Mouse (Mus musculus) MEL (cell line): ENCODE data around the gene Dlk1. TPM values are rescaled to one million over a fixed set of nuclear protein-coding genes. Genes with fewer than 3 reads are reported as not detected.

Experiments used
- DNase-seq: peaks from one replicate; pipeline ENCODE4 v3.0.0; 2011; ENCODE audit warnings: low read depth, low spot score
- H3K27ac ChIP-seq: 2 replicates; pipeline ENCODE4 v1.5.1; 2012; ENCODE audit warnings: low read depth, mild to moderate bottlenecking, control low read depth, low read length, moderate library complexity; ENCODE audit not compliant: control insufficient read depth
- H3K27me3 ChIP-seq, 2 experiments: fragments of 150-350 bp in 1 of 2; sonication (generic) in 1 of 2; 2 replicates each; pipeline ENCODE4 v1.6.1; 2012; ENCODE audit warnings: low read length in 2 of 2, mild to moderate bottlenecking in 2 of 2, improper control_type of control experiment in 1 of 2, moderate library complexity in 1 of 2; ENCODE audit not compliant: insufficient read depth in 2 of 2, control insufficient read depth in 1 of 2
- H3K36me3 ChIP-seq, 2 experiments: 2 replicates each; pipeline ENCODE4 v1.6.1; 2012 to 2014; ENCODE audit warnings: low read length in 2 of 2, improper control_type of control experiment in 1 of 2, inconsistent platforms in 1 of 2, mild to moderate bottlenecking in 1 of 2; ENCODE audit not compliant: insufficient read depth in 2 of 2, control insufficient read depth in 1 of 2
- H3K4me1 ChIP-seq, 2 experiments: fragments of 150-350 bp in 1 of 2; sonication (generic) in 1 of 2; 2 replicates each; pipeline ENCODE4 v1.6.1; 2012; ENCODE audit warnings: low read length in 2 of 2, improper control_type of control experiment in 1 of 2, mild to moderate bottlenecking in 1 of 2; ENCODE audit not compliant: insufficient read depth in 2 of 2, control insufficient read depth in 1 of 2
- H3K4me3 ChIP-seq, 2 experiments: fragments of 150-350 bp in 1 of 2; sonication (generic) in 1 of 2; 2 replicates each; pipeline ENCODE4 v1.5.1; 2012; ENCODE audit warnings: low read depth in 2 of 2, low read length in 2 of 2, mild to moderate bottlenecking in 2 of 2, moderate library complexity in 2 of 2, control low read depth in 1 of 2, improper control_type of control experiment in 1 of 2; ENCODE audit not compliant: control insufficient read depth in 1 of 2, insufficient read depth in 1 of 2
- H3K79me2 ChIP-seq: 2 replicates; pipeline ENCODE4 v1.6.1; 2012; ENCODE audit warnings: mild to moderate bottlenecking, low read length, moderate library complexity; ENCODE audit not compliant: control insufficient read depth, poor library complexity, insufficient read depth
- H3K9ac ChIP-seq: 2 replicates; pipeline ENCODE4 v1.6.1; 2012; ENCODE audit warnings: low read depth, mild to moderate bottlenecking, control low read depth, low read length, moderate library complexity; ENCODE audit not compliant: control insufficient read depth, poor library complexity, severe bottlenecking
- H3K9me3 ChIP-seq: fragments of 150-350 bp; sonication (generic); replicated peaks from 2 replicates; pipeline ENCODE4 v1.6.1; 2012; ENCODE audit warnings: mild to moderate bottlenecking, low read length, improper control_type of control experiment, moderate library complexity; ENCODE audit not compliant: insufficient read depth
- CHD1 ChIP-seq: IDR thresholded peaks from 2 replicates; pipeline ENCODE4 v1.6.1; 2012; ENCODE audit warnings: low read depth, mild to moderate bottlenecking, inconsistent platforms, low read length, improper control_type of control experiment
- CHD2 ChIP-seq: IDR thresholded peaks from 2 replicates; pipeline ENCODE4 v1.6.1; 2011; ENCODE audit warnings: low read length, improper control_type of control experiment
- E2F4 ChIP-seq: IDR thresholded peaks from 2 replicates; pipeline ENCODE4 v1.6.1; 2011; ENCODE audit warnings: low read depth, low read length, improper control_type of control experiment, borderline replicate concordance
- ELF1 ChIP-seq: IDR thresholded peaks from 2 replicates; pipeline ENCODE4 v1.6.1; 2014; ENCODE audit warnings: low read depth, mild to moderate bottlenecking, inconsistent platforms, low read length, improper control_type of control experiment, moderate library complexity
- EP300 ChIP-seq, 2 experiments: IDR thresholded peaks; 2 replicates each; pipeline ENCODE4 v1.6.1; 2011; ENCODE audit warnings: improper control_type of control experiment in 2 of 2, low read length in 2 of 2, low read depth in 1 of 2, mild to moderate bottlenecking in 1 of 2
- GABPA ChIP-seq: IDR thresholded peaks from 2 replicates; pipeline ENCODE4 v1.6.1; 2012; ENCODE audit warnings: low read depth, mild to moderate bottlenecking, inconsistent platforms, low read length, improper control_type of control experiment, moderate library complexity
- GATA1 ChIP-seq: IDR thresholded peaks from 2 replicates; pipeline ENCODE4 v1.6.1; 2011; ENCODE audit warnings: low read depth, low read length, improper control_type of control experiment
- JUND ChIP-seq: IDR thresholded peaks from 2 replicates; pipeline ENCODE4 v1.6.1; 2011; ENCODE audit warnings: low read depth, mild to moderate bottlenecking, improper control_type of control experiment, low read length
- MAZ ChIP-seq: IDR thresholded peaks from 2 replicates; pipeline ENCODE4 v1.6.1; 2012; ENCODE audit warnings: low read depth, mild to moderate bottlenecking, inconsistent platforms, low read length, improper control_type of control experiment
- MEF2A ChIP-seq: IDR thresholded peaks from 2 replicates; pipeline ENCODE4 v1.6.1; 2014; ENCODE audit warnings: low read depth, mild to moderate bottlenecking, inconsistent platforms, low read length, improper control_type of control experiment; ENCODE audit not compliant: poor library complexity, insufficient replicate concordance, severe bottlenecking; ENCODE audit errors: extremely low read depth
- MYB ChIP-seq: IDR thresholded peaks from 2 replicates; pipeline ENCODE4 v1.6.1; 2011; ENCODE audit warnings: mild to moderate bottlenecking, low read depth, low read length, improper control_type of control experiment
- NELFE ChIP-seq: IDR thresholded peaks from 2 replicates; pipeline ENCODE4 v1.6.1; 2011; ENCODE audit warnings: low read depth, low read length, improper control_type of control experiment
- NRF1 ChIP-seq: IDR thresholded peaks from 2 replicates; pipeline ENCODE4 v1.6.1; 2014; ENCODE audit warnings: low read depth, mild to moderate bottlenecking, inconsistent platforms, low read length, improper control_type of control experiment, moderate library complexity; ENCODE audit not compliant: poor library complexity, insufficient read depth, severe bottlenecking
- POLR2A ChIP-seq, 2 experiments: IDR thresholded peaks; 2 replicates each; pipeline ENCODE4 v1.6.1; 2011 to 2012; ENCODE audit warnings: low read length in 2 of 2, mild to moderate bottlenecking in 2 of 2, control low read depth in 1 of 2, improper control_type of control experiment in 1 of 2, low read depth in 1 of 2, moderate library complexity in 1 of 2; ENCODE audit not compliant: control insufficient read depth in 1 of 2, insufficient read depth in 1 of 2, poor library complexity in 1 of 2
- POLR2AphosphoS2 ChIP-seq: IDR thresholded peaks from 2 replicates; pipeline ENCODE4 v1.6.1; 2011; ENCODE audit warnings: low read length, improper control_type of control experiment
- SIN3A ChIP-seq: IDR thresholded peaks from 2 replicates; pipeline ENCODE4 v1.6.1; 2012; ENCODE audit warnings: low read length, improper control_type of control experiment, inconsistent platforms
- TAL1 ChIP-seq: IDR thresholded peaks from 2 replicates; pipeline ENCODE4 v1.6.1; 2012; ENCODE audit warnings: mild to moderate bottlenecking, inconsistent platforms, low read length, moderate library complexity, mixed read lengths
- ZKSCAN1 ChIP-seq: IDR thresholded peaks from 2 replicates; pipeline ENCODE4 v1.6.1; 2012; ENCODE audit warnings: low read depth, mild to moderate bottlenecking, inconsistent platforms, low read length, improper control_type of control experiment, moderate library complexity
- polyA plus RNA-seq, 2 experiments: library from polyadenylated mRNA; stranded (reverse) in 1 of 2; unstranded in 1 of 2; fragments of >175 nt in 1 of 2; fragments of >200 nt in 1 of 2; gene quantifications; 2 replicates each; pipeline versions ENCODE4 v1.2.1 to v1.2.4; 2012; ENCODE audit warnings: low replicate concordance in 2 of 2, low read depth in 1 of 2; ENCODE audit not compliant: insufficient read length in 2 of 2, insufficient read depth in 1 of 2, missing spikeins in 1 of 2
- total RNA-seq: library from RNA; depleted of rRNA; stranded (reverse); fragments of 300-350 nt; gene quantifications from 2 replicates; pipeline ENCODE4 v1.2.3, GENCODE M21; 2012; rRNA removed

Dlk1 gene
- total and polyA plus RNA-seq, 3 experiments = not detected

- DNase-seq = no peak
- no peaks in the 10 kb centered on the region for H3K4me1 ChIP-seq
- no peaks in the 10 kb centered on the region for H3K27me3 ChIP-seq
- TF ChIP-seq MAZ (no peak), E2F4 (no peak), TAL1 (no peak), GATA1 (no peak), CHD1 (no peak), ELF1 (no peak), SIN3A (no peak), ZKSCAN1 (no peak), JUND (no peak), NRF1 (no peak), CHD2 (no peak), MEF2A (no peak), GABPA (no peak), POLR2AphosphoS2 (no peak), EP300 (IDR thresholded peaks at IDR 0.05; ENCODE audit: low read depth in 1 of 2, low read length in 2 of 2) (no peak), NELFE (no peak), POLR2A (IDR thresholded peaks at IDR 0.05; ENCODE audit: control insufficient read depth in 1 of 2, insufficient read depth in 1 of 2, low read depth in 1 of 2, low read length in 2 of 2, poor library complexity in 1 of 2) (no peak), MYB (no peak)
- H3K36me3 ChIP-seq = no peaks in the 10 kb centered on the region
- no peak overlapping the region for H3K4me3 ChIP-seq
- no peaks in the 10 kb centered on the region for H3K79me2 ChIP-seq
- no peak overlapping the region for H3K9ac ChIP-seq
- H3K27ac ChIP-seq = no peak overlapping the region
- no peaks in the 10 kb centered on the region for H3K9me3 ChIP-seq
Measured at GRCm38 (mm10) chr12:109512151-109512907, 59.7 kb downstream of the Dlk1 start.

Other genes with a start within 250 kb of the Dlk1 start
- under 0.01 TPM in 1 of 2 replicates, not detected in the other for gene Rtl1, start 147.5 kb downstream of the Dlk1 start, total RNA-seq
- not detected for gene Rtl1, start 147.5 kb downstream of the Dlk1 start, polyA plus RNA-seq